Mouse (Mus musculus) gastrocnemius, adult 18-20 months (tissue): ENCODE results near the gene Klc4. TPM values are rescaled to one million over a fixed set of nuclear protein-coding genes. Genes with fewer than 3 reads are reported as not detected.

Source experiments
- DNase-seq: peaks from one replicate; pipeline ENCODE4 v3.0.0; 2021; ENCODE audit warnings: low spot score
- total RNA-seq, 2 experiments: library from RNA; stranded (reverse); gene quantifications; 2 replicates each; pipeline ENCODE4 v1.2.3; 2021

Klc4 gene
- total RNA-seq, 2 experiments from 2014 or later: 12.6 to 13.4 TPM

DNA sequence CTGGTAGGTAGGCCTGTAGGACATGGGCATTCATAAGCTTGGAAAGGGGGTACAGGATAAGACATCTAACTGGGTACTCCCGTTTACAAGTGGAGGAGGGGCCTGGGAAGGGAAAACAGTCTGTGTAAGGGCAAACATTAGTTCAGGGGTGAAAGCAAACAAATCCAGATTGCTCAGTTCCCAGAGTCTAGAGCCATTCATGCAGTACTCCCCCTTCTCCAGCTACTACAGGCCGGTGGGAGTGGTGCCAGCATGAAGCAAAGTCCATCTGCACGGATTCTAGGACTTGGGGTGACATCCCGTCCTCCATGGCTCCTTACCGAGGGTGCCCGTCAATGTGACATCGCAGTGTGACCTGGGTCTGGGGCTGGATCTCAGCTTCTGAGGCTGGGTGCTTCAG, 55.4 kb downstream of the Klc4 start:
- no peak for DNase-seq

DNA sequence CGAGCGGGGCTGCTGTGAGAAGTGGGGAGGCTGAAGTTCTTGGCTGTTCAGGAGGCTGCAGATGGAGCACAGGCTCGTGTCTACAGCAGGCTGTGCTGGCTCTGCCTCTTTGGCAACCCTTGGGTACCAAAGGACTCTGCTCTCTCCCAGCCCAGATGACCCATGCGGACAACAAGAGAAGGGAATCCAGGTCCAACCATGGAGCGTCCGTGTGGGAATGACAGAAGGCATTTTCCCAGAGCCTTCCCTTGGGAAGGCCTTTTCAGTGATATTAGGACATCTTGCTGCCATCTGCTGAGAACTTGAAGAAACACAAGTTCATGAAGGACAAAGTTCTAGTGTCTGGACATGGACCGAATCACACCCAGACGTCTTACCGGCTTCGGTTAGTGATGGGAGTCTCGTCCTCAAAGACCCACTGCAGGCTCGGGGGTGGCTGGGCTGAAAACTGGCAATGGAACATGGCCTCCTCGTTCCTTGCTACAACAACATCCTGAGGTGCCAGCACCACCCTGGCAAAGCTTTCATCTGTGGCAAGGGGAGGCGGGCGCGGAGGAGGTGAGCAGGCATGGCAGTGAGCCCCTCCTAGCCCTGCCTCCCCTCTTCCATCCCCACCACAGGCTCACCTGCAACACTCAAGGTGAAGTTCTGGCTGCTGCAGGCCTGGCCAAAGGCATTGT, 56.0 kb downstream of the Klc4 start:
- DNase-seq: no peak

DNA sequence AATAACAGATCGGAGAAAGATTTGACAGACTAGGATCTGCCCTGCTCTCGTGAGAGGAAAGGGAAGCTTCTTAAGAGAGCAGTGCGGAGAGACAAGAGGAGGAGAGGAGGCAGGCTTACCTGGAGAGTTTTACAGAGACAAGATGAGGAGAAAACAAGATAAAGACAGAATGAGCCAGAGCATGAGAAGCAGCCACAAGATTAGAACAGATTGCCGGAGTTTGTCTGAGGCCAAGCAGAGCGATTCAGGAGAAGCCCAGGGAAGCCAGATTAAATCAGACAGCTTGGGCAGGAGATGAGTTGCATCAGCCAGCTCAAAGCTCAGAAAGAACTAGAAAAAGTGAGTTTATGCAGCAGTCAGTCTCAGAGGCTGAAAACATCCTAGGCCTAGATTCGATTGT, 56.9 kb downstream of the Klc4 start:
- DNase-seq: no peak

DNA sequence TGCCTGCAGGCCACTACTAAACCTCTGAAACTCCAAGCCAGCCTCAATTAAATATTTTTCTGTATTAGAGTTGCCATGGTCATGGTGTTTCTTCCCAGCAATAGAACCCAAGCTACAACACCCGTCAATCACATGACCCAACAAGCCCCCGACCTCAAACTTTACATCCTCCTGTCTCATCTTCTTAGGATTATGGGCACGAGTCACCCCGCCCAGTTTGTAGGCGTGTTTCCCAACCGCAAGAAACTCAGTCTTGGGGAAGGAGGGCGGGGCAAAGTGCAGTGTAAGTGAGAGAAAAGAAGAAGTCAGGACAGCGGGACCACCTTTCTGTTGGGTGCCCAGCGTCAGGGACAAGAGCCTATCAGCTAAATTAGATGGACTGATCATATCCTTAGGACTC, 57.6 kb downstream of the Klc4 start:
- DNase-seq: no peak

DNA sequence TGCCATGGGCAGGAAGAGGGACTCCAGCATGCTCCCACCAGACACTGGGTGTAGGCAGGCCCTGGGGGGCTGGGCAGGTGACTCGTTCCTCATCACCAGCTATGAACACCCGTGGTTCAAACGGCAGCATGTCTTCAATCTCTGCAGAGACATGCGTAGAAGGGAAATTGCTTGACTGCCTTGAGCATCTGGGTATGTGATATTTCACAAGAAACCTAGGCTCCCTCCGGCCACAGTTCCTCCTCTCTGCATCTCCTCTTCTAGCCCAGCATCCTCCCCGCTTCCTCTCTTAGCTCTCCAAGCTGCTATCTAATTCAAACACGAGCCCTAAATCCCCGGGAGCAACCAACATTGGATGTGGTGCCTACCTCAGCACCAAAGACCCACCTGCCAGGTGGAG, 59.5 kb downstream of the Klc4 start:
- DNase-seq: no peak

Other genes with a start within 250 kb of the Klc4 start
- under 1 TPM; 0.28 to 0.59 TPM for gene Crip3, start 217.1 kb downstream of the Klc4 start, total RNA-seq
- under 1 TPM in 1 of 2 experiments, not detected in 1; 0.14 TPM for gene Slc22a7, start 207.6 kb downstream of the Klc4 start, total RNA-seq
- gene Ttbk1, start 158.3 kb downstream of the Klc4 start, total RNA-seq: under 1 TPM; 0.05 to 0.23 TPM
- gene Dnph1, start 149.3 kb downstream of the Klc4 start, total RNA-seq: 1 to 10 TPM; 5.0 to 6.4 TPM
- 10 to 100 TPM; 13.6 to 14.4 TPM for gene Cul9, start 99.6 kb downstream of the Klc4 start, total RNA-seq
- 10 to 100 TPM; 80.0 to 87.2 TPM for gene Srf, start 89.8 kb downstream of the Klc4 start, total RNA-seq
- under 1 TPM; 0.30 to 0.38 TPM for gene Ptk7, start 16.5 kb downstream of the Klc4 start, total RNA-seq
- 100 to 1,000 TPM; 104 TPM for gene Mrpl2, start 207 bp upstream of the Klc4 start, total RNA-seq
- gene Cul7, start 4.3 kb upstream of the Klc4 start, total RNA-seq: 1 to 10 TPM; 3.4 to 4.1 TPM
- gene Rrp36, start 28.3 kb upstream of the Klc4 start, total RNA-seq: 10 to 100 TPM in 1 of 2 experiments, 1 to 10 TPM in 1; 8.4 to 11.8 TPM
- 10 to 100 TPM; 41.3 to 48.6 TPM for gene Mea1, start 32.8 kb upstream of the Klc4 start, total RNA-seq
- gene Klhdc3, start 34.9 kb upstream of the Klc4 start, total RNA-seq: 10 to 100 TPM; 64.7 to 90.2 TPM
- gene Ppp2r5d, start 59.1 kb upstream of the Klc4 start, total RNA-seq: 10 to 100 TPM; 26.4 to 28.3 TPM
- 10 to 100 TPM; 13.6 to 15.0 TPM for gene Pex6, start 65.4 kb upstream of the Klc4 start, total RNA-seq
- 1 to 10 TPM; 2.2 to 3.4 TPM for gene Gnmt, start 83.1 kb upstream of the Klc4 start, total RNA-seq
- gene Cnpy3, start 106.2 kb upstream of the Klc4 start, total RNA-seq: 1 to 10 TPM; 7.0 to 8.2 TPM
- gene Ptcra, start 117.7 kb upstream of the Klc4 start, total RNA-seq: not detected
- gene 2310039H08Rik, start 126.6 kb upstream of the Klc4 start, total RNA-seq: 10 to 100 TPM; 38.2 to 40.1 TPM
- gene Rpl7l1, start 136.7 kb upstream of the Klc4 start, total RNA-seq: 10 to 100 TPM; 36.7 to 37.9 TPM
- 10 to 100 TPM in 1 of 2 experiments, 1 to 10 TPM in 1; 9.3 to 13.7 TPM for gene Bicral, start 212.5 kb upstream of the Klc4 start, total RNA-seq
- gene Tbcc, start 244.7 kb upstream of the Klc4 start, total RNA-seq: 1 to 10 TPM; 7.1 to 7.4 TPM